Mouse (Mus musculus): Measurements from ENCODE around the gene Frem1. TPM values are rescaled to one million over a fixed set of nuclear protein-coding genes. Genes with fewer than 3 reads are reported as not detected.

Frem1 gene
- total RNA-seq, 2 experiments from 2014 or later, result 1.9 to 2.0 TPM

- no peak overlapping the region for H3K4me3 ChIP-seq
- intact Hi-C loops (cut with DNase I), result no loop called here
- H3K27ac ChIP-seq, result no peak overlapping the region
- DNase-seq (ENCODE audit: extremely low spot score in 1 of 2, low spot score in 2 of 2), result no peak
- no peak for TF ChIP-seq CTCF (IDR thresholded peaks at IDR 0.05)
Observed at GRCm38 (mm10) chr4:83053206-83053605, 1.1 kb upstream of the Frem1 start.

DNA sequence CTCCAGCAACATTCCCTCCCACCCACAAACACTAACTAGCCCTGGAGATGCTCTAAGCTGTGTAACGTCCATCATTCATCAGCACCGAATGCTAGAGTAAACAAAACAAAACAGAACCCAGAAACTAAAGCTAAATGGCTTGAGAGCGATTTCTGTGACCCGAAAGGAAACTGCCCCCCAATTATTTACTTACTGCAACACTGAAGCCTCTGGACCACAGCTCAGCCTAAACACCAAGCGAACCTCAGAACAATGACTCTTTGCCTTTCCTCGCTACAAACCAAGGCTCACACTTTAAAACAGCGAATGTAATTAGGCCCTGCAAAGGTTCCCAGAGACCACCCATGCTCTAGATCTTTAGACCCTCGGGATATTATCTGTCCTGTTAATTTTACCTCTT, 963 bp downstream of the Frem1 start:
- Histone ChIP-seq H3K4me3 (no peak overlapping the region), H3K27ac (no peak overlapping the region)
- no peak for DNase-seq (ENCODE audit: extremely low spot score in 1 of 2, low spot score in 2 of 2)
- intact Hi-C loops (cut with DNase I), result no loop called here
- TF ChIP-seq CTCF (IDR thresholded peaks at IDR 0.05), result no peak

- intact Hi-C loops (cut with DNase I), result no loop called here
- H3K27ac ChIP-seq, result no peak overlapping the region
- TF ChIP-seq CTCF (IDR thresholded peaks at IDR 0.05), result no peak
- no peak overlapping the region for H3K4me3 ChIP-seq
- DNase-seq (ENCODE audit: extremely low spot score in 1 of 2, low spot score in 2 of 2), result no peak
Observed at GRCm38 (mm10) chr4:83050151-83050796, 1.9 kb downstream of the Frem1 start.

- intact Hi-C loops (cut with DNase I), result no loop called here
- Histone ChIP-seq H3K27ac (no peak overlapping the region), H3K4me3 (no peak overlapping the region)
- no peak for TF ChIP-seq CTCF (IDR thresholded peaks at IDR 0.05)
- DNase-seq (ENCODE audit: extremely low spot score in 1 of 2, low spot score in 2 of 2), result no peak
Observed at GRCm38 (mm10) chr4:83049288-83049687, 2.9 kb downstream of the Frem1 start.

DNA sequence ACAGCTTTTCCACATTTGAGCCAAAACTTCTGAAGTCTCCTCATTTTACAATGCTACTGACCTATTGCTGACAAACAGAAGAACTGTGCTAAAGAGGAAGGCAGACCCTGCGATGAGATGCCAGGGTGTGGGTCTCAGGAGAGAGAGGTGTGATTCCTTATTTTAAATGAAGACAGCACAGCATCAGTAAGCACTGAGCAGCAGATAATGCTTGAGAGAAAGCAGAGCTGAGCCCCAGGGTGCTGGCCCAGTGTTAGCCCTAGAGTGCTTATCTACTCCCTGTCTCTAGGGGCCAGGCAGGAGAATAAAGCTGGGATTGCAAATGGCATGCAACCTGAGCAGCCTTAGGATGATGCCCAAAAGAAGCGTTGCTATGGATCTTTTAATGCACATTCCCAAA, 3.6 kb downstream of the Frem1 start:
- no peak for DNase-seq (ENCODE audit: extremely low spot score in 1 of 2, low spot score in 2 of 2)
- TF ChIP-seq CTCF (IDR thresholded peaks at IDR 0.05), result no peak
- intact Hi-C loops (cut with DNase I), result no loop called here
- Histone ChIP-seq H3K4me3 (no peak overlapping the region), H3K27ac (no peak overlapping the region)

GRCm38 (mm10) chr4:83046806-83047205, 5.3 kb downstream of the Frem1 start:
- intact Hi-C loops (cut with DNase I), result no loop called here
- Histone ChIP-seq H3K4me3 (no peak overlapping the region), H3K27ac (no peak overlapping the region)
- no peak for DNase-seq (ENCODE audit: extremely low spot score in 1 of 2, low spot score in 2 of 2)
- no peak for TF ChIP-seq CTCF (IDR thresholded peaks at IDR 0.05)

DNA sequence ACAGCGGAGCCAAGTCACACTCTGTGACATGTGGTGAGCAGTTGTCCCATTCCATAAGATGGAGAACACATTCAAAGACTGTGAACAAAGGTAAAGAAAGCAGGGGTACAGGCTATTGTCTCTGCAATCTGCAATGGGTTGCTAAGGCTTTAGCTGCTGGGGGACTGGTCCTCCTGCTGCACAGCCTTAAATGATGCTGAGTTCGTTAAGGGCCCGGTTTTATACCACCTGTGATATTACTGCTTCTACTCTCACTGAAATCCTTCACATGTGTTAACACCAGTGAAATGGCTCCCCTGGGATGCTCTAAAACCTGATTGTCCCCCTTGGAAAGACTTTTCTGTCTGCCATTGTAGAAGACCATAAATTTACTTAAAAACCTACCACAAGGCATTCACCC, 6.1 kb downstream of the Frem1 start:
- Histone ChIP-seq H3K27ac (no peak overlapping the region), H3K4me3 (no peak overlapping the region)
- intact Hi-C loops (cut with DNase I), result no loop called here
- no peak for TF ChIP-seq CTCF (IDR thresholded peaks at IDR 0.05)
- no peak for DNase-seq (ENCODE audit: extremely low spot score in 1 of 2, low spot score in 2 of 2)

DNA sequence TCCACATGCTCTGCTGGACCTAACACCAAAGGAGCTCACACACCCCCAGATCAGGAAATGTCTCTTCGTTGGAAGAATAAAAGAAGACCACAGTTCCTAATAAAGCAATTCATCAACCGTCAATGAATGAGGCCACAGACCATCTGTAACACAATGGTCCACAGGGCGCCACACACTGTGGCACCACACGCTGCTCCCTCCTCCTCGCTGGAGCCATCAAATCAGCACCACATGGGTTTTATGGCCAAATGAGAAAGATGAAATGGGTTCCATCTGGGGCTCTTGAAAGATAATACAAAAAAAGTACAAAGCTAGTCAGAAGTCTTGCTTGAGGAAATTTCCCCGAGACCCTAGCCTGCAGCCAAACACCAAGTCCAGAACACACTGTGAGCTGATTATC, 6.9 kb downstream of the Frem1 start:
- DNase-seq (ENCODE audit: extremely low spot score in 1 of 2, low spot score in 2 of 2), result no peak
- intact Hi-C loops (cut with DNase I), result no loop called here

GRCm38 (mm10) chr4:83040780-83041179, 11.4 kb downstream of the Frem1 start:
- intact Hi-C loops (cut with DNase I), result no loop called here
- no peak overlapping the region for H3K4me3 ChIP-seq
- no peak overlapping the region for H3K27ac ChIP-seq
- TF ChIP-seq CTCF (IDR thresholded peaks at IDR 0.05), result no peak
- DNase-seq (ENCODE audit: extremely low spot score in 1 of 2, low spot score in 2 of 2), result no peak

More for the DNA sequence above, 6.9 kb downstream of the Frem1 start:
- H3K4me3 ChIP-seq, result no peak overlapping the region
- TF ChIP-seq CTCF (IDR thresholded peaks at IDR 0.05), result no peak
- no peak overlapping the region for H3K27ac ChIP-seq

GRCm38 (mm10) chr4:83032780-83033179, 19.4 kb downstream of the Frem1 start:
- Histone ChIP-seq H3K27ac (no peak overlapping the region), H3K4me3 (no peak overlapping the region)
- intact Hi-C loops (cut with DNase I), result no loop called here
- TF ChIP-seq CTCF (IDR thresholded peaks at IDR 0.05), result no peak
- no peak for DNase-seq (ENCODE audit: extremely low spot score in 1 of 2, low spot score in 2 of 2)

- TF ChIP-seq CTCF (IDR thresholded peaks at IDR 0.05), result no peak
- intact Hi-C loops (cut with DNase I), result no loop called here
- Histone ChIP-seq H3K4me3 (no peak overlapping the region), H3K27ac (no peak overlapping the region)
- DNase-seq (ENCODE audit: extremely low spot score in 1 of 2, low spot score in 2 of 2), result no peak
Observed at GRCm38 (mm10) chr4:83031591-83031990, 20.5 kb downstream of the Frem1 start.

DNA sequence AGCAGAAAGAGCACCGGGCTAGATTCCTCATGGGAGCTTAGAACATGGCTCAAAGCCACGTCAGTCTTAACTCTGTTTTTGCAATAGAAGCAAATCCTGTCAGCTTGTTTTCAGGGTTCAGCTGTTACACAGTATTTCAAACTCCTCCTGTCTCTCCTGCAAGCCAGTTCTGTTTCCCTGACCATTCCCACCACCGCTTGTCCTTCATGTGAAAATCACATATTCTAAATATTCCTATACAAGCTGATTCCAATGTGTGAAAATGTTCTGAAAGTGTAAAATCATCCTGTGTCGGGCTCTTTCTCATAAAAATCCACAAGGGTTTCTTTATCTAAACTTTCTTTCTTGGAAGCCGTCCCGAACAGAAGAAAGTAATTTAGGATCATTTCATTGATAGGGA, 22.0 kb downstream of the Frem1 start:
- H3K4me3 ChIP-seq, result no peak overlapping the region
- no peak overlapping the region for H3K27ac ChIP-seq
- no peak for DNase-seq (ENCODE audit: extremely low spot score in 1 of 2, low spot score in 2 of 2)
- intact Hi-C loops (cut with DNase I), result no loop called here
- TF ChIP-seq CTCF (IDR thresholded peaks at IDR 0.05), result no peak

DNA sequence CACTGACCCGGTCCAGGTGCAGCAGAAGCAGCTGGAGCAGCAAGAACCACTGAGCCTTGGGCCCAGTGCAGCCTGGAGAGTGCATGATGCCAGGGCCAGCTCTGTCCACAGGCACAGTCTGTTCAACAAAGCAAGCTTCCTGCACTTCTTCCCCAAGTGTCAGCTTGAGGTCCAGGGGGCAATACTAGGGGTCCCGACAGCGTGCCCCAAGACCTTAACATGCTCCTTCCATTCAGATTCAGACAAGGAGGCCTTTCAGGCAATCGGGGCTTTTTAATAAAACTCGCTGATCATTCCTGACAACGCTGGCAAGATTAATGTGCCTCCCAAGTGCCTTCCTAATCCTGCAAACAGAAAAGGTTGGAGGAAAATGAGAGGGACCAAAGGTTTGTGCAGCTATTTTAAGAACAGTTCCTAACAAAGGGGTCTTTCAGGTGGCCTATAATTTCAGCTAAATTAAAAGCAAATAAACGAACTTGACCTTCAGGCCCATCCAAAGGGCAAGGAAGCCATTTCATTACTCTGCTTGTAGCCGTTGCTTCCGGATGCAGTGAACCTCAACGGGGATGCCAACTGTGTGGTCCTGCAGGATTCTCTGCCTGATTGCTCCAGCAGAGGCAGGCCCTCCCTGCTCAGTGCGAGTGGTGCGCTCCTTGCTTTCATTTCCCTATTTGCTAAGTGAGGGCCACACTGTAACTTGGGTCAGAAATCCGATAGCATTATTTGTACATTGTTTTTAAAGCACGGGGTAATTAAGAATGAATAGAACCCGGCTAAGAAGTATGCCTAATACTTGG, 31.2 kb downstream of the Frem1 start:
- Histone ChIP-seq H3K4me3 (no peak overlapping the region), H3K27ac (no peak overlapping the region)
- intact Hi-C loops (cut with DNase I), result no loop called here
- DNase-seq (ENCODE audit: extremely low spot score in 1 of 2, low spot score in 2 of 2), result no peak
- TF ChIP-seq CTCF (IDR thresholded peaks at IDR 0.05), result no peak

All from left cerebral cortex, adult 2 months (tissue).